Mouse (Mus musculus): ENCODE results near the gene Ppm1h. TPM values are rescaled to one million over a fixed set of nuclear protein-coding genes. Genes with fewer than 3 reads are reported as not detected.

Gene Ppm1h
- total RNA-seq (2021): 1 to 10 TPM; 6.9 to 7.3 TPM
- long read RNA-seq, experiment 1, full-length matches to known transcripts: 2 of 4 reads
- long read RNA-seq, experiment 1, partial matches to known transcripts: 0 of 4 reads
- long read RNA-seq, experiment 1, other reads (novel, unspliced or antisense): 2 of 4 reads
- long read RNA-seq, experiment 2, full-length matches to known transcripts: 1 of 2 reads
- long read RNA-seq, experiment 2, partial matches to known transcripts: 0 of 2 reads
- long read RNA-seq, experiment 2, other reads (novel, unspliced or antisense): 1 of 2 reads

DNA sequence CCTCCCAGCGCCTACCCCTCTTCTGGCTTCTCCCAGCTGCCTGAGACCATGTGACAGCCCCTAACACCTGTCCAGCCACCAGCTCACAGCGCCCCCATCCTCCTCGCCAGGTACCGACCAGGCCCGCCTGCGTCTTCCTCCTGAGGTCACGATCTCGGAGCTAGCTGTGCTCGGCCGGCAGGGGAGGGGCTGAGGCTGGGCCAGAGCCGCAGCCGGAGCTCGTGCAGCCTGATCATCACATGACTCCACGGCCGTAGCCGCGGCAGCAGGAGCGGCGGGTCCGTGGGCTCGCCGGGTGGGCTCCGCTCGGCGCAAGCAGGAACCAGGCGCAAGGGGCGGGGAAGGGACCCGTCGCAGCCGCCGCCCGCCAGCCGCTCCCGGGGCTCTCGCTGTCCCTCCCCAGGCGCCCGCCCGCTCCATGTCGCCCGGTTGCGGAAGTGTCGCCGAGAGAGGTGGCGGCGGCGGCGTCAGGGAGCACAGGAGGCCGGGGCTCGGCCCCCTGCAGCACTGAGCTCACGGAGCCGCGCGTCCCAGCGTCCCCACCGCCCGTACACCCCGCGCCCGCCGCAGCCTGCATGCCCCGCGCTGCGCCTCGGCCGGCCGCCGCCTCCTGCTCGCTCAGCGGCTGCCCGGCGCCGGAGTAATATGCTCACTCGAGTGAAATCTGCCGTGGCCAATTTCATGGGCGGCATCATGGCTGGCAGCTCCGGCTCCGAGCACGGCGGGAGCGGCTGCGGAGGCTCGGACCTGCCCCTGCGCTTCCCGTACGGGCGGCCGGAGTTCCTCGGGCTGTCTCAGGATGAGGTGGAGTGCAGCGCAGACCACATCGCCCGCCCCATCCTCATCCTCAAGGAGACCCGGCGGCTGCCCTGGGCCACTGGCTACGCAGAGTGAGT lies at the start of gene Ppm1h:
TSS of gene Ppm1h (plus strand) at position 222 of the 896 bp plus-strand sequence.
- peak; percentile 73 to 86 for DNase-seq

DNA sequence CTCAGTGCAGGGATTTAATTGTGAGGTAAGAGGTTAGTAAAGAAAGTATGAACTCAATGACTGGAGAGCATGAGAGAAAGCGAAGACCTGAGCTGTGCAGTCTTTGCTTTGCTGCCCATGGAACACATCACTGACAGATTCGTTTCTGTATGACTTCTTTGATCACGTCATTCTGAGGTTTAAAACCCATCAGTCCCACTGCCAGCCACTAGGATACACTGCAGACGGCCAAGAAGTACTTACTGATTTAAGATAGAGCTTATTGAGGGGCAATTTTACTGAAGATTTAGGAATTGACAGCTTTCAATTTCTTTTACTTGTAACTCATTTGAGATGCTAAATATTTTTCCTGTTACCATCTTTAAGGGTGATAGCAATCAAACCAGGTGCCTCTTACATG lies 49.6 kb upstream of the Ppm1h start:
- no peak for DNase-seq

DNA sequence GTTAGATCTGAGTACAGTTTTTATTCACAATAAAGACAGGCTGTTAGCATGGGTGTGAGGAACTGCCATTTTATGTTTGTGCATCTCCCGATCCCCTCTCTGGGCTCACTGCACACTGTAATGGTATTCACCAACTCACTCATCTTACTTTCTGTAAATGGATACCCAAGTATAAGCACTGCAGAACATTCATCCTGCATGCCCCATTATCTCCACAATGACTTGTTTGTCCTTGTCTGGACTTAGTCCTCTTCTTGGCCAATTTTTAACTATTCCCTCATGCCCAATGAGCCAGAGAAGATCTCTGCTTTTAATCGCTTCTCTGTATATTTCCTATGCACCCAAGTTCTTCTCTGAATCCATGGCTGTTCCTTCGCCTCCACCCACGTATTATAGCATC lies 38.7 kb upstream of the Ppm1h start:
- no peak for DNase-seq

DNA sequence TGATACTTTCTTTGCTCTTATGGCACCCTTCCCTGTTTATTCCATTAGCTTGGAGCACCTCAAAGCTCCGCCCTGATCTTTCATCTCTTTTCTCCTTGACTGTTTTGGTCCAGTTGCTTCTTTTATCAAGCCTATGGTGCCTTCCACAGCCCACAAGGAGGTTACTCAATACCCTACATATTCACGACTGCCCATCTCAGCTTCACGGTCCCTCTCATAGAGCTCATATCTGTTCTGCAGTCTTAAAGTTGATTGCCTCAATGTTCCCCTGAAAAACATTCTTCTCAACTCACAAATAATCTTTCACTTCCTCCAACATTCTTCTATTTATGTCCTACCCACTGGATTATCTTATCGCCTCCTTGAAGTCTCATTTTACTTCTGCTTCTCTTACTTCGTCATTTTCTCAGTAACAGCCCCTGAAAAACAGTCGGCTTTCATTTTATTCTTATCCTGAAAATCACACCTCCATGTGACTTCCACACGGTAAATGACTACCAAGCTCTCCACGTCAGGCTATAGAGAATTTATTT lies 37.2 kb upstream of the Ppm1h start:
- DNase-seq: no peak

DNA sequence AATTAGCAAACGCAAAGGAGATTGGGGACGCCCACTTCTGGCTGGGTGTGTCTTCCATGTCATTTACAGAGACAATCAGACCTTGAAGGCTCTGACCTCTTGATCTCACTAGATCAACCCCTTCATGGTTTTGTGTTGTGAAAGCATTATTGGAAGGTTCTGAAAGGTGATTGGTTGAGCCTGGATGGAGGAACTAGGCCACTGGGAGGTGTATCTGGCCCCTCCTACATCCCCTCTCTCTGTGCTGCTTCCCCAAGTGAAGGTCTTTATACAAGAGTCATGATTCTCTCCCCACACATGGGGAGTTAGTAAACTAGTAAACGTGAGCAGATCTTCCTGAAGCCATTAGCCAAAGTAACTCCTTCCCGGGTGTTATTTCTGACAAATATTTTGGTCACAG lies 36.4 kb upstream of the Ppm1h start:
- no peak for DNase-seq

DNA sequence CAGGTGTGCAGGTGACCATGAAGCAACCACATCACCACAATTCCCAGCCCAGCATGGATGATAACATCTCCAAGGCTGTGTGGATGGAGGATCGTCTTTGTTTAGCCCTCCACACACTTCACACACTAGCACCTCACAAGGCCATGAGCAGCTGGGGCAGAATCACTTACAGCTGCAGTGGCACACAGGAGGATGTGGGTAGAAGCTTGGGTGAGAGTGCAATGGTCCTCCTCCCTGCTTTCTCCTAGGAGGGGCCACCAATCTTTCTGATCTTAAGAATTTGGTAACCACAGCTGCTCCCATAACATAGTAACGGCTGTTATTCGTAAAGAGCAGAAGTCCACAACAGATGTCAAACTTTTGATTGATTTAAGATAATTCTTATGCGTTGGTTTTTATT lies 26.6 kb upstream of the Ppm1h start:
- DNase-seq: no peak

DNA sequence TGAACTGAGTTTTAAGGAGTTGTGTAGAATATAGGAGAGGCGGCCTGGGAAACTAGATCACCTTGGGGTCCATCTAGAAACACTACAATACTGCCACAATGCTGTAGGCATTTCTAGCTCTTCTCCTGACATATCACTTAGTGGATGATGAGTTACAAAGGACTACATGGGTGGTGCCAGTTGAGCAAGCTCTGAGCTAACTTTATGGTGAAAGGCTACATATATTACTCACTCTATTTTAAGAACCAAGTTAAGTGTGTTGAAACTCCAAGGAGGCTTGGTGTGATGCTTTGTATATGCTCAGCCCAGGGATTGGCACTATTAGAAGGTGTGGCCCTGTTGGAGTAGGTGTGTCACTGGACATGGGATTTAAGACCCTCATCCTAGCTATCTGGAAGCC lies 26.0 kb upstream of the Ppm1h start:
- no peak for DNase-seq

DNA sequence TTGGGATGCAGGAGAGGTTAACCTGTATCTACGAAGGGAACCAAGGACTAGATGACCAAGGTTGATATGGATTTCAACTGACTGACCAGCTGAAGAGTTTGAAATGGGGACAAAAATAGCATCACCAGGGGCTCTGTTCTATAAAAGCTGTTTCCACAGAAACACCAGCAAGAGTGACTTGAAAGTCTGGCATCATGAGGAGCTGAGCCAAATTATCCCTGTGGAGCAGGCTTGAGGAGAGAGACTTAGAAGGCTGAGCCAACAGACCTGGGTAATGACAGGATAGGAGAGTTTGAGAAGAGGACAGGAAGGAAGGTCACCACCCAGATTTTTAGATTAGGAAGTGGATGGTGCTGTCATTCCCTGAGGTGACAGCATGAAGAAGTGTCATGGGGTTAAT lies 12.9 kb upstream of the Ppm1h start:
- no peak for DNase-seq

DNA sequence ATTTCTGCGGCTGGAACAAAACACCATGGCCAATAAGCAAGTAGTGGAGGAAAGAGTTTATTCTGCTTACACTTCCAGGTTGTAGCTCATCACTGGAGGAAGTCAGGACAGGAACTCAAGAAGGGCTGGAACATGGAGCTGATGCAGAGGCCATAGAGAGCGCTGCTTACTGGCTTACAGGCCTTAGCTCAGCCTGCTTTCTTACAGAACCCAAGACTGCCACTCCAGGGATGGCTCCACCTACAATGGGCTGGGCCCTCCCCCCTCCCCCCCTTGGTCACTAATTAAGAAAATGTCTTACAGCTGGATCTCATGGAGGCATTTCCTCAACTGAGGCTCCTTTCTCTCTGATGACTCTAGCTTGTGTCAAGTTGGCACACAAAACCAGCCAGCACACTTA lies 7.3 kb upstream of the Ppm1h start:
- DNase-seq: no peak

DNA sequence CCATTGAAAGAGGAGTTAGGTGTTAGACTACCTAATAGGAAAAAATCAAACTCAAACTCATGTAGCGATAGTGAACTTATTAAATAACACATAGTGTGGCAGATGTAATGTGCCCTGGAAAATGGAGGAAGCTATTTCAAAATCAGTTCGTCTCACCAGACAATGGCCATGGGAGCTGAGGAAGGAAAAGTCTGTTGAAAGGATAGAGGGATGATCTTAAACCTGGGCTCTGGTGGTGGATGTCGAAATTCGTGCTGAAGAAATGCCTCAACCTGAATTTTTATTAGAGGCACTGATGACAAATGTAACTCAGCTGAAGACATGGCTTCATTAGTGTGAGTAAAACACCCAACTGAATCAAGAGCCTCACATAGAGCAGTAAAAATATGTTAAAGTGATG lies 6.5 kb upstream of the Ppm1h start:
- DNase-seq: no peak

DNA sequence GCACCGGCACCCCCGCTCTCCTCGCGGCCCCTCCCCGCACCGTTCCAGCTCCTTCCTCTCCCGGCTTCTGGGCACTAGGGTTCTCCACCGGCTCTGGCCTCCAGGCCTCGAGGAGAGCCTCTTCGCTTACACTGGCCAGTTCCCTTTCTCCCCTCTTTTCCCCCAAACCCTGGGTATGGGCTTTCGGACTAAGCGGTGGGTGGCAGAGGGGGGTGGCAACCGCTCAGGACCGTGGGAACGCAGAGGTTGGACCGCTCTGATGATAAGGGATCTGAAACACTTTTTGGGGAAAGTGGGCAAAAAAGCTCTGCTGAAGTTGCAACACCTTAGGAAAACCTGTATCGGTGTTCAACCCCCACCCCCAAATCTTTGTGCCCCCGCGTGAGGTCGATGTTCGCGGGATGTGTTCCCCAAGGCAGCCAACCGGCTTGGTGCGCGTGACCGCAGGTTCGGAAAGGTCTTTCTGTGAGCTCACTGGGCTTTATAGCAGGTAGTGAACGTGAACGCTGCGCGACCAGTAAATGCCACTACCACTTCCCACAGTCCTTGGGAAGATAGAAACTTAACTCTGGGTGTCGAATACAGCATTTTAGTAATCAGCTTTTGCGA lies 979 bp downstream of the Ppm1h start:
- DNase-seq: peak; percentile 18 to 57

DNA sequence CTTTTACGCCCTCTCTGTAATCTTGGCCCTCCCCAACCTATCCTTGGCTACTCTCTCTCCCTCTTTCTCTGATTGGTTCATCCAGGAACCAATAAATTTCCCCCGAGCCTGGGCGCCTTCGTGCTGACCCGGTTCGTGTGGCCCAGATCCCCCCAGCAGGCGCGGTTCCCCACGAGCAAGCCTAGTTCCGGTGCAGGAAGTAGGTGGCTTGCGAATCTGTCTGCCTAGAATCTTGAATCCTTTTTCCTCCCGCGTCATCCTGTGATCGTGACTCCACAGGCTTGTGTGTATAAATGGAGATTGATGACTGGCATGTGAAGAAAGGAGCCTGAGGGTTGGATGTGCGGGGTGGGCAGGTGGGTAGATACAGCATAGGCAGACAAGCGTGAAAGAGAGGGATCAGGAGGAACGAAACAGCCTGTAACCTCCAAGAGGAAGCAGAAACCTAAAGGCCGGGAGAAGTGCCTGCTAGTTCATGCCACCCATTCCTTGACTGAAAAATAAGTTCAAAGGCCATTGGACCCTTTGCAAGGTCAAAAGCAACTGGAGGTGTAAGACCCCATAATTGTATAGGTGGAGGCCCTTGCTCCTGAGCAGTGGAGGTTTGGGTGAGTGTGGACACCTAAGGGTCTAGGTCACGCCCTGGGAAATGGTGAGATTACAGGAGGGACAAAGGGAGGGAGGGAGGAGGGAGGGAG lies 2.0 kb downstream of the Ppm1h start:
- peak; percentile 30 to 47 for DNase-seq

DNA sequence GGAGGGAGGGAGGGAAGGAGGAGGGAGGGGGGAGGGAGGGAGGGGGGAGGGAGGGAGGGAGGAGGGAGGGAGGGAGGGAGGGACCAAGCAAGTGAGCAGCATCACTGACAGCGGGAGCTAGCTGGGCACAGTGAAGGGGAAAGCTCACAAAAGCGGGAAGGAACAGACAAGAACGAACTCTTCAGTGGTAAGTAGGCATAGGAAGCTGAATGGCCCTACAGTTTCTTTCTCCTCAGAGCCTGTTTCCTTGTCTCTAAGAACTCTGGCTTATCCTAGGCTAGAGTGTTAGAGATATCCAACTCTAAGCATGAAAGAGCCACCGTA lies 2.5 kb downstream of the Ppm1h start:
- DNase-seq: no peak

DNA sequence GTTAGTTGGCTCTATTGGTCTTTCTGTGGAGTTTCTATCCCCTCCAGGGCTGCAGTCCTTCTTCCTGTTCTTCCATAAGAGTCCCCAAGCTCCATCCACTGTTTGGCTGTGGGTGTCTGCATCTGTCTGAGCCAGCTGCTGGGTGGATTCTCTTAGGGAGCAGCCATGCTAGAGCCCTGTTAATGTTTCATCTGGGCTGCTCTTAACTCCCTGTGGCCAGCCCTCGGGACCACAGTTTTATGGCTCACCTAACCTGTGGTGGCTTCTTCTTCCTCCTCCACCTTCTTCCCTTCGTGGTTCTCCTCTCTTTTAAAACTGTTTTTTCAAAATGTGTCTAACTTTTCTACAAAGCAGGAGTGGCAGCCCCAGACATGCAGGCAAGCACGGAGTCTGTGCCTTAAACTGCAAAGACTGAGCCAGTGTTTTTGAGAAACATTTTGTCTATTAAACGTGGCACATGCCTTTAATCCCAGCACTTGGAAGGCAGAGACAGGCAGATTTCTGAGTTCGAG lies 5.3 kb downstream of the Ppm1h start:
- DNase-seq: no peak

DNA sequence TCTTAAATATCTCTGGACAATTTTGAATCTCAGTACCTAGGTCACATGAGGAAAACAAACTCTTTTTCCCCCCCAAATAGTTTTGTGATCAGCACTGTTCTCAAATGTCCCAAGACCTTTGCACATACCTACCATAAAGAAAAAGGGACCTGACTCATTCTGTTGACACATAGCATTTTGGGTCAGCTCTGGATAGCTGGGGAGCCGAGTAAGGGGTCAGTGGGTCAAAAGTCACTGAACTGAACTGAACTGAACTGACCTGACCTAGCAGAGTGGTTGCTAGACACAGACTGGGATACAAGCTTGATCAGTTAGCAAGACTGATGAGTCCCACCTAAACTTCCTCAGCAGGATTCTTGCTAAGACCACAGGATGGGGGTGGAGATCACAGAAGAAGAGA lies 6.7 kb downstream of the Ppm1h start:
- no peak for DNase-seq

DNA sequence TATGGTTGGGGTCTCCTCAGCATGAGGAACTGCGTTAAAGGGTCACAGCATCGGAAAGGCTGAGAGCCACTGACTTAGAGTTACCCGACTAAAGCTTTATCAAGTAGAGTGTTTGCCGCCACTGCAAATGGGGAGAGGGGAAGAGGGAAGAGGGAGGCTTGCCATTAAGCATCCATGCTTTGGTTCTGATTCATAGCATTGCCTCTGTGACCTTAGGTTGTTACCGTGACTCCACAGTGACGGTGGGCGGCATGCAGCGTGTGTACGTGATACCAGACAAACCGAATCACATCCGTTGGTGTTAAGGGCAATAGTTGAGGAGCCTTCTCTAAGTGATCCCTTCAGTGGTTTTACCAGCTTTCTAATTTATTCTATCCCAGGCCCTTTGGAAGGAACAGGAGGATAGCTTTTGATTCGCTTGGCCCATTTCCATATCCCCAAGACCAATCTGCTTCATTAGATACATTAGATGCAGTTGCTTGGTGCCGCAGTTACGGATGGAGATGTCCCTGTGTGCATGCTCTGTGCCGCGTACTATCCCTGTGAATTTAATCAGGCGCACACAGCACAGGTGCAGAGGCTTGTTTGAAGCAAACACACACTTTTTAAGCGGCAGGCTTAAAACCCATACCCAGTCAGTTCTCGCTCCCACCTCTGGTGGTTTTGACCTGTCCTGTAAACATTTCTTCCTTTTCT lies 7.4 kb downstream of the Ppm1h start:
- DNase-seq: no peak

DNA sequence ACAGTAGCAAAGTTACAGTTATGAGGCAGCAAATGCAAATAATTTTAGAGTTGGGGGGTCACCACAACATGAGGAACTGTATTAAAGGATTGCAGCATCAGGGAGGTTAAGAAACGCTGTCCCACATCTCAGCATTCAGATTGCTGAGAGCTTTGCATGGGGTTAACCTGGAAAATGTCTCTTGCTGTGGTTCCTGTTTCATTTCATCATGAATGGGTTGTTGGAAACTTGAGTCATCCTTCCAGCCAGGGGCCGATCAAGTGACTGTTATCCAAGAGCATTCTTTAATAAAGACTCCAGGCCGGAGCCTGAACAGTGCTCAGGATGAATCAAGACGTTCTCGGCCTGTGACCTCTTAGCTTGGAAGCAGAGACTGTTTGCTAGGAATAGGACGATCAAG lies 12.1 kb downstream of the Ppm1h start:
- DNase-seq: no peak

DNA sequence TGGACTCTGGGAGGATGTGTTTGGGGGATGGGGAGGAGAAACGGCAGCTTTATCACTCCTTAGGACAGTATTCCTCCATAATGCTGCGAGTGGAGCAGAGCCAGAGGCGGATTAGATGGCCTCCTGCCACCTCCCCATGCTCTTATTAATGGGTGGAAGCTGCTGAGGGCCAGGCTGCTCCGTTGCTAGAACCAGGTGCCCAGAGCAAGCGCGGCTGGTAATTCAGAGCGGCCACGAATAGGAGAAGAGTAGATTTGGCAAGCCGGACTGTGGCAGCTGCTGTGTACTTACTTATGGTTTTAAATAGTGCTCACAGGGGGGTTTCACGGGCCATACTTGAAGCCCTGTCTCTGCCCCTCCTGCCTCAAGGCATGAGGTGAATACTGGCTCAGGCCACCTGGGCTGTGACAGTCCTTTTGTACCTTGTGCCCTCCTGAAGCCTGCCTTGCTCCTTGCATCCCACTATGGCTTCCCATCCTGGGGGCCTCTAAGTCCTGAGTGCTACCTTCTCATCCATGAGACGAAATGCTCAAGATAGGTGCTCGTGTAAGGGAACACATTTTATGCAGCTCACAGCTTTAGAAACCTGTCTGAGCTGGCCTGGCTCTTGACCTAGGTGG lies 14.7 kb downstream of the Ppm1h start:
- DNase-seq: no peak

DNA sequence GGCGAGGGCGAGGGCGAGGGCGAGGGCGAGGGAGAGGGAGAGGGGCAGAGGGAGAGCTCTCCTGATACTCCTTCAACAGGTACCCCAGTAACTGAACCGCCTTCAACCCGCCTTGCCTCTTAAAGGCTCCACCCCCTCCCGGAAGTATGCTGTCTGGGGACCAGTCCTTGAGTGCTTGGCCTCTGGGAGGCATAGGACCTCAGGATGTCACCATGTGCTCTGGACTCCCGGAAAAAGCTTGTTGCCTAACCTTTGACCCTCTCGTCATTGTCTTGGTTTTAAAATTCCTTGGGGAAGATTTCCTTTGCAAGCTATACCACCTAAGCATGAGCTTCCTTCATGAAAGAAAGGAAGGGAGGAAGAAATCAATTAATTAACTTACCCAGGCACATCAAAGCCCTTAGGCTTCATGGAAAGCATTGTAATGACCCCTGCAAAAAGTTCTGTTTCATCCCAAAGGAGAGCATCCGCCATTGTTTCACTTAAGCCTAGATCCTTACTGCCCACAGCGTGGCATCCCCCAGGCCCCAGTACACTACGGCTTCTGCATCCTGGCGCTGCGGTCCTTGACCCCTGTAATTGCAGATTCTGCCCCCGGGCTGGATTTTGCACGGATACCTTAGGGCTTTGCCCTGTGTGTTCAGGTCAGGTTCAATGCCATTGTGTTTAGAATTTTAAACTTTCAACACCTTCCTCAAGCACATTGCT lies 15.5 kb downstream of the Ppm1h start:
- no peak for DNase-seq

DNA sequence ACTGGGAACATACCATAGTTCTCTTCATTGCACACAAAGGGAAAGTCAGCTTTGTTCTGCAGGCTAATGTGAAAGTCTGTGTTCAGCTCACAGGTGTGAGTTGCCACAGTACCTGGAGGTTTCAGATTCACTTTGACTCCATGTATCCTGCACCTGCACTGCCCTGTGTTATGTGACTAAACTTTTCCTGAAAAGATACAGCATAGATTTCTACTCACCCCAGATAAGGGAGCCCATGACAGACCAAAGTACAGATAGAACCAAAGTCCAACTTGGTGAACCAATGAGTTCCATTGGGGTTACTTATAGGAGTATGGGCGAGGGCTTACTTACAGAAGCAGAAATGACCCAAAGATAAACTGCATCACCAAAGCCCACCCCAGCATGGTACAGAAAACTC lies 17.8 kb downstream of the Ppm1h start:
- DNase-seq: no peak

DNA sequence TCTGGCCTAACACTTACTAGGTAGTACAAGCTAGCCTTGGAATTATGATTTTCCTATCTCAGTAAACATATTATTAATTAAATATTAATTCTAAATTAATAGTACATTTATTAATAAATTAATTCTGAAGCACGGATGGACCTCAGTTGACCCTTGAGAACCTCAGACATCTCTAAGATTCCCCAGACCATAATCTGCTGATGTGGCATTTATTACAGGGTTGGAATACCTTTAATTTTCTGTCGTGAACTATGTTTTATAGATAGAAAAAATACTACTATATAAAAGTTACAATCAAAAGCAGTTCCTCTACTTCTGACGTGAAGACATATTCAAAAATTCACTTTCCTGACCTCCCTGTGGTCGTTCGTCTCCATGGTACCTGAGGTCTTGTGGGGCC lies 19.8 kb downstream of the Ppm1h start:
- DNase-seq: no peak
